Mouse (Mus musculus) hindbrain, embryonic 10.5 days (tissue): Measurements from ENCODE around the gene Bivm. TPM values are rescaled to one million over a fixed set of nuclear protein-coding genes. Genes with fewer than 3 reads are reported as not detected.

Source experiments
- DNase-seq: peaks from one replicate; pipeline ENCODE4 v3.0.0-alpha.2; 2017; ENCODE audit warnings: low spot score
- H3K27ac ChIP-seq: fragments of 300-500 bp; sonication (generic); 2 replicates; pipeline ENCODE4 v1.5.1; 2016; ENCODE audit warnings: mild to moderate bottlenecking, moderate library complexity
- H3K27me3 ChIP-seq: fragments of 300-500 bp; sonication (generic); 2 replicates; pipeline ENCODE4 v1.6.1; 2016; ENCODE audit warnings: mild to moderate bottlenecking; ENCODE audit not compliant: poor library complexity, insufficient read depth, severe bottlenecking
- H3K36me3 ChIP-seq: fragments of 300-500 bp; sonication (generic); 2 replicates; pipeline ENCODE4 v1.6.1; 2016; ENCODE audit warnings: mild to moderate bottlenecking, moderate library complexity
- H3K4me1 ChIP-seq: fragments of 300-500 bp; sonication (generic); replicated peaks from 2 replicates; pipeline ENCODE4 v1.6.1; 2016; ENCODE audit warnings: mild to moderate bottlenecking
- H3K4me3 ChIP-seq: fragments of 300-500 bp; sonication (generic); 2 replicates; pipeline ENCODE4 v1.5.1; 2016; ENCODE audit warnings: mild to moderate bottlenecking, moderate library complexity
- H3K9me3 ChIP-seq: fragments of 300-500 bp; sonication (generic); 2 replicates; pipeline ENCODE4 v1.6.1; 2016; ENCODE audit warnings: mild to moderate bottlenecking, moderate library complexity
- WGBS: fragments of 180-500 bp; shearing (Covaris S2); methylation state at CpG from one replicate; pipeline ENCODE4 v1.1.7; 2016; 5-methylcytosine and 5-hydroxymethylcytosine counted together
- polyA plus RNA-seq: library from polyadenylated mRNA; unstranded; fragments of >200 nt; fragmentation: Nextera tagmentation; extraction: Ambion mirVana; gene quantifications from 2 replicates; pipeline ENCODE4 v1.2.1, GENCODE M21; 2016

Gene Bivm
- polyA plus RNA-seq, 1 experiment from 2014 or later, result 19.9 TPM

DNA sequence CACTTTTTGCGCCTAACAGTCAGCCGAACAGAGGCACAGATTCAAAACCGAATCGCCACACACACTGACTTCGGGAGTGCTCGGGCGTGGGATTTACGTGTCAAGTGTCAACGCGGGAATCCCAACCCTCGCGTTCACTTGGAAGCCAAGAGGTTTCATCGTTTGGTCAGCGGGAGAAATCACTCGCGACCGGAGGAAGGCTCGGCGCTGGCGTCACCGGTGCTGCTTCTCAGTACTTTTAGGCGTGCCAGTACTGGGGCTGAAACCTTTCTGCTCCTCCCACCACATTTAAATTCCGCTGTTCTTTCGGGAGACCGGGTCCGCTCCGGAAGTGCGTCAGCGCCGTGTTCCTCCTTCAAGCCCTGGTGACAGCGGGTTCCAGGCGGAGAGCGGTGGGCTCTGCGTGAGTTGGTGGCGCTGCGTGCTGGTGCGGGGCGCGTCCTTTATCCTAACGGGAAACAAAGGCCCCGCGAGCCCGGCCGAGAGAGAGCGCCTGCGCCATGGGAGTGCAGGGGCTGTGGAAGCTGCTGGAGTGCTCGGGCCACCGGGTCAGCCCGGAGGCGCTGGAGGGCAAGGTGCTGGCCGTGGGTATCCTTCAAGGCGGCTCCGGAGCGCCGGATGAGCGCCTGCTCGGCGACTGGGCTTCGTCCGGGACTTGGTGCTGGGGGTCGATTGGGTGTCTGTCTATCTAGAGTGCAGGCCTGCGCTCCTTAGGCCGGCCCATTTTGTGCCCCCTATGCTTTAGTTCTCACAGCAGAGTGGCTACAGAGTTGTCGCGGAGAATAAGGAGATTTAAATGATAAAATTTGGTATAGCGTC lies 29.0 kb downstream of the Bivm start, which contains the start of gene Ercc5:
Gene Ercc5, plus strand, starts transcription at position 182 of the 819 bp plus-strand sequence.
- no peaks in the 10 kb centered on the region for H3K27me3 ChIP-seq
- under 1% methylated on average over 66 of the region's 66 CpGs for WGBS
- DNase-seq, result peak; percentile 94
- H3K36me3 ChIP-seq, result peaks cover 24% of the 10 kb centered on the region
- 0 out of 2 replicates have a peak, but pooled peaks cover under 1% of the 10 kb centered on the region for H3K9me3 ChIP-seq
- H3K4me1 ChIP-seq, result peaks cover 8% of the 10 kb centered on the region; the same call in 1 of the 2 replicates
- peak within 1 kb of the TSS; percentile 95 for H3K27ac ChIP-seq
- peak within 1 kb of the TSS; percentile 67 for H3K4me3 ChIP-seq

GRCm38 (mm10) chr1:44148706-44149105 lies 29.9 kb downstream of the Bivm start:
- peaks cover 8% of the 10 kb centered on the region; the same call in 1 of the 2 replicates for H3K4me1 ChIP-seq
- H3K27me3 ChIP-seq, result no peaks in the 10 kb centered on the region
- H3K36me3 ChIP-seq, result peaks cover 17% of the 10 kb centered on the region
- 0 out of 2 replicates have a peak, but pooled peaks cover 2% of the 10 kb centered on the region for H3K9me3 ChIP-seq
- 55% methylated on average over 6 of the region's 6 CpGs for WGBS
- H3K27ac ChIP-seq, result peak overlapping the region; percentile 95
- DNase-seq, result no peak
- peak overlapping the region; percentile 67 for H3K4me3 ChIP-seq

DNA sequence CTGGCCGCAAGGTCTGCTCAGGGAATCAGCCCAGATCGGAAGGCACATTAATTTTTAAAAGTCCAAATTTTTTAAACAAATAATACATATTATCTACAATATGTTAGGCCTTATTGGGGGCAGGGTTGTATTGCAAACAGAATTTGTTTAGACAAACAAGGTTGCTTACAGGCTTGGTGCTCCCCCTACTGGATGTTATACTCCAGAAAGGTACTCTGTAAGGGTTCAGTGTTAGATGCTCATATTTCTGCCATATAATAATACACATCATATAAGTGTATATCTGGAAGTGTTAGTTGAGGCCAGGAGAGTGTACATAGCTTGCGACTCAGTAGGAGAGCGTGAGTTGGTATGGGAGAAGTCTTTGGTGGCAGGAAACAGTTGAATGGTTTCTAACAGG lies 36.5 kb downstream of the Bivm start:
- Histone ChIP-seq H3K4me3 (no peak overlapping the region), H3K36me3 (peaks cover 47% of the 10 kb centered on the region), H3K9me3 (0 out of 2 replicates have a peak, but pooled peaks cover 2% of the 10 kb centered on the region), H3K4me1 (no peaks in the 10 kb centered on the region), H3K27me3 (no peaks in the 10 kb centered on the region), H3K27ac (no peak overlapping the region)
- no peak for DNase-seq
- 96% methylated on average over 4 of the region's 4 CpGs for WGBS

DNA sequence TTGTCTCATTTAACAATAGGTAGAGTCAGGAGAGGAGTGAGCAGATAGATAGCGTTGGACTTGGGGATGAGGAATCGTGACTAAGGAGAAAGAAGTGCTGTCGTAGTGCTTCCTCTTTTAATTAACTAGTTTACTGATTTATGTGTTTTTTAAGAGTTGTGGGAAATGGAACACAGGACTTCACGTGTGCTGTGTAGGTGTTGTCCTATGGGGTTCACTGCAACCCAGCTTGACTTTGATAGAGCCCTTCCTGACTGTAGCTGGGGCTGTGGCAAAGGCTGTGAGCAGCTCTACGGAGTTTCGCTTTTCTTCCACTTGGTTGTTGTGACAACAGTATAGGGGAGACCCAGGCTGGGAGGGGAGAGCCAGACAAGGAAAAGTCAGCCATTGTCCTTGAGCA lies 39.6 kb downstream of the Bivm start:
- H3K4me1 ChIP-seq, result no peaks in the 10 kb centered on the region
- no peaks in the 10 kb centered on the region for H3K27me3 ChIP-seq
- H3K27ac ChIP-seq, result no peak overlapping the region
- H3K36me3 ChIP-seq, result peaks cover 66% of the 10 kb centered on the region
- H3K4me3 ChIP-seq, result no peak overlapping the region
- 90% methylated on average over 6 of the region's 6 CpGs for WGBS
- H3K9me3 ChIP-seq, result no peaks in the 10 kb centered on the region
- no peak for DNase-seq

- H3K36me3 ChIP-seq, result peaks cover 97% of the 10 kb centered on the region
- no peaks in the 10 kb centered on the region for H3K9me3 ChIP-seq
- H3K4me1 ChIP-seq, result no peaks in the 10 kb centered on the region
- 94% methylated on average over 6 of the region's 6 CpGs for WGBS
- H3K27ac ChIP-seq, result no peak overlapping the region
- no peak for DNase-seq
- no peaks in the 10 kb centered on the region for H3K27me3 ChIP-seq
- H3K4me3 ChIP-seq, result no peak overlapping the region
Observed at GRCm38 (mm10) chr1:44161818-44162217, 43.1 kb downstream of the Bivm start.

DNA sequence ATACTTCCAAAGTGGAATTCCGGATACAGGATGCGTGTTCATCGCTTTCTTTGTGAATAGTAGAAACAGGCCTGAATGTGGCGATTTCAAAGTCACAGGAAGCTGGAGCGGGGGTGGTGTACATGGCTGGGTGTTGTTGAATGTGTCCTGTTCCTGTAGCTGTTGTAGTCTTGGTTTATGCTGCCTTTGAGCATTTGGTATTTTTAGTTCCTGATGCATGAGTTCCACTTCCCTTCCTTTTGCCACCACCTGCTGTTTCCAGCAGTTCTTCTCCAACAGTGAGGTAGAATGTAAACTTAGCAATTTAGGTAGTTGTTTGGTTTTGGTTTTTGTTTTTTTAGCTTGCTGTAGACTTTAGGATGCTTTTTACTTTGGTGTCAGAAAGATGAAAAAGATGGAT lies 43.6 kb downstream of the Bivm start:
- Histone ChIP-seq H3K9me3 (peaks cover under 1% of the 10 kb centered on the region; the same call in 1 of the 2 replicates), H3K4me3 (no peak overlapping the region), H3K4me1 (no peaks in the 10 kb centered on the region), H3K27ac (no peak overlapping the region), H3K36me3 (peaks cover 97% of the 10 kb centered on the region), H3K27me3 (no peaks in the 10 kb centered on the region)
- no peak for DNase-seq
- 96% methylated on average over 5 of the region's 5 CpGs for WGBS

GRCm38 (mm10) chr1:44167859-44168383 lies 49.2 kb downstream of the Bivm start:
- Histone ChIP-seq H3K36me3 (peaks cover 96% of the 10 kb centered on the region), H3K27ac (no peak overlapping the region), H3K9me3 (peaks cover 20% of the 10 kb centered on the region), H3K27me3 (no peaks in the 10 kb centered on the region), H3K4me3 (no peak overlapping the region), H3K4me1 (no peaks in the 10 kb centered on the region)
- WGBS, result 92% methylated on average over 3 of the region's 3 CpGs
- DNase-seq, result no peak

- Histone ChIP-seq H3K9me3 (peaks cover 17% of the 10 kb centered on the region), H3K27me3 (no peaks in the 10 kb centered on the region), H3K4me1 (no peaks in the 10 kb centered on the region), H3K27ac (no peak overlapping the region), H3K36me3 (peaks cover 96% of the 10 kb centered on the region), H3K4me3 (no peak overlapping the region)
- DNase-seq, result no peak
- 95% methylated on average over 4 of the region's 4 CpGs for WGBS
Observed at GRCm38 (mm10) chr1:44172656-44173055, 53.9 kb downstream of the Bivm start.

GRCm38 (mm10) chr1:44173903-44174302 lies 55.1 kb downstream of the Bivm start:
- H3K4me1 ChIP-seq, result no peaks in the 10 kb centered on the region
- no peak overlapping the region for H3K27ac ChIP-seq
- H3K4me3 ChIP-seq, result no peak overlapping the region
- peaks cover 96% of the 10 kb centered on the region for H3K36me3 ChIP-seq
- H3K9me3 ChIP-seq, result peaks cover 17% of the 10 kb centered on the region
- no peak for DNase-seq
- WGBS, result 86% methylated on average over 8 of the region's 8 CpGs
- no peaks in the 10 kb centered on the region for H3K27me3 ChIP-seq

DNA sequence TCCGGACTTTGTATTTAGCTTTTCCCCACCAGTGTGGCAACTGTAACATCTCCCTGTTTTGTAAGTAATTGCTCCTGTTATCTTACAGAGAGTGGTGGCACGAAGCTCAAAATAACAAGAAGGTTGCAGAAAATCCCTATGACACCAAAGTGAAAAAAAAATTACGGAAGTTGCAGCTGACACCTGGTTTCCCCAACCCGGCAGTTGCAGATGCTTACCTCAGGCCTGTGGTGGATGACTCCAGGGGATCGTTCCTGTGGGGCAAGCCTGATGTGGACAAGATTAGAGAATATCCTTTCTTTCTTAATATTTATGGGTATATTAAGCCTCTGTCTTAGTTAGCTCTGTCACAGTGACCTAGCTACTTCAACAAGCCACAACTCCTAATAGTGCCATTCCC lies 59.3 kb downstream of the Bivm start:
- H3K4me3 ChIP-seq, result no peak overlapping the region
- H3K4me1 ChIP-seq, result no peaks in the 10 kb centered on the region
- no peak overlapping the region for H3K27ac ChIP-seq
- H3K36me3 ChIP-seq, result peaks cover 94% of the 10 kb centered on the region
- 96% methylated on average over 5 of the region's 5 CpGs for WGBS
- no peaks in the 10 kb centered on the region for H3K9me3 ChIP-seq
- no peak for DNase-seq
- H3K27me3 ChIP-seq, result no peaks in the 10 kb centered on the region

DNA sequence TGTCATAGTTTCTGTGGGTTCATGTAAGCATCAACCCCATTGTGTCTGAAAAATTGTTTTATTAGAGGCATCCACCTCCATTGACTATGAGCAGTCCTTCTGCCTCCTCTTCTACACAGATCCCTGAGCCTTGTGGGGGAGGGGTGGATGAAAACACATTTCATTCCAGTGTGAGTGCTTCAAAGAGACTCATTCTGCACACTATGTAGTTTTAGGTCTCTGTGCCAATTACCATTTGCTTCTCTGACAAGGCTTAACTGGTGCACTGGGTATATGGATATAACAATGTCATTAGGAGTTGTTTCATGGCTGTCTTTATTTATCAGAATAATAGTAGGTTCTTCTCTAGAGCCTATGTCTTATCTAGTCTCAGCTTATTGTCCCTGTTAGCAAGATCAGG lies 67.6 kb downstream of the Bivm start:
- no peak for DNase-seq

More for the DNA sequence above, 67.6 kb downstream of the Bivm start:
- Histone ChIP-seq H3K27me3 (no peaks in the 10 kb centered on the region), H3K4me1 (no peaks in the 10 kb centered on the region), H3K9me3 (no peaks in the 10 kb centered on the region), H3K27ac (no peak overlapping the region), H3K36me3 (peaks cover 15% of the 10 kb centered on the region), H3K4me3 (no peak overlapping the region)
